Mouse (Mus musculus): ENCODE data around the gene Plcb4. TPM values are rescaled to one million over a fixed set of nuclear protein-coding genes. Genes with fewer than 3 reads are reported as not detected.

Plcb4 gene
- total and polyA plus RNA-seq, 2 experiments from 2014 or later: 31.4 to 66.6 TPM

- ATAC-seq (ENCODE audit: low FRiP score) (no peak), DNase-seq (ENCODE audit: low spot score) (no peak)
- H3K4me1 ChIP-seq (ENCODE audit: insufficient read depth, low read length): no peaks in the 10 kb centered on the region
- H3K9me3 ChIP-seq (ENCODE audit: low read length): no peaks in the 10 kb centered on the region
- no peak for TF ChIP-seq CTCF (IDR thresholded peaks at IDR 0.05)
- no peak overlapping the region for H3K4me2 ChIP-seq (ENCODE audit: low read depth, low read length, poor library complexity, severe bottlenecking)
- no peak overlapping the region for H3K27ac ChIP-seq (ENCODE audit: low read depth, low read length)
- no peaks in the 10 kb centered on the region for H3K27me3 ChIP-seq (ENCODE audit: insufficient read depth, low read length)
- H3K4me3 ChIP-seq (ENCODE audit: low read depth, low read length): no peak overlapping the region
- whole genome bisulfite sequencing: 87% methylated on average over 3 of the region's 3 CpGs
- H3K9ac ChIP-seq (replicated peaks; ENCODE audit: low read length, poor library complexity, severe bottlenecking): no peak overlapping the region
- no peaks in the 10 kb centered on the region for H3K36me3 ChIP-seq (ENCODE audit: insufficient read depth, low read length)
Measured at GRCm38 (mm10) chr2:135836426-135836825, 177.6 kb downstream of the Plcb4 start.

- Histone ChIP-seq H3K36me3 (ENCODE audit: insufficient read depth, low read length) (no peaks in the 10 kb centered on the region), H3K4me2 (ENCODE audit: low read depth, low read length, poor library complexity, severe bottlenecking) (no peak overlapping the region), H3K9me3 (ENCODE audit: low read length) (no peaks in the 10 kb centered on the region), H3K9ac (replicated peaks; ENCODE audit: low read length, poor library complexity, severe bottlenecking) (no peak overlapping the region), H3K27me3 (ENCODE audit: insufficient read depth, low read length) (no peaks in the 10 kb centered on the region), H3K4me1 (ENCODE audit: insufficient read depth, low read length) (no peaks in the 10 kb centered on the region), H3K4me3 (ENCODE audit: low read depth, low read length) (no peak overlapping the region), H3K27ac (ENCODE audit: low read depth, low read length) (no peak overlapping the region)
- DNase-seq (ENCODE audit: low spot score) (no peak), ATAC-seq (ENCODE audit: low FRiP score) (no peak)
- no peak for TF ChIP-seq CTCF (IDR thresholded peaks at IDR 0.05)
- WGBS: 82% methylated on average over 1 of the region's 1 CpGs
Measured at GRCm38 (mm10) chr2:135837730-135838129, 178.9 kb downstream of the Plcb4 start.

- Histone ChIP-seq H3K4me3 (ENCODE audit: low read depth, low read length) (no peak overlapping the region), H3K9ac (replicated peaks; ENCODE audit: low read length, poor library complexity, severe bottlenecking) (no peak overlapping the region), H3K4me1 (ENCODE audit: insufficient read depth, low read length) (no peaks in the 10 kb centered on the region), H3K36me3 (ENCODE audit: insufficient read depth, low read length) (no peaks in the 10 kb centered on the region), H3K27ac (ENCODE audit: low read depth, low read length) (no peak overlapping the region), H3K4me2 (ENCODE audit: low read depth, low read length, poor library complexity, severe bottlenecking) (no peak overlapping the region), H3K27me3 (ENCODE audit: insufficient read depth, low read length) (no peaks in the 10 kb centered on the region), H3K9me3 (ENCODE audit: low read length) (no peaks in the 10 kb centered on the region)
- DNase-seq (ENCODE audit: low spot score) (no peak), ATAC-seq (ENCODE audit: low FRiP score) (no peak)
- no peak for TF ChIP-seq CTCF (IDR thresholded peaks at IDR 0.05)
Measured at GRCm38 (mm10) chr2:135838135-135838534, 179.3 kb downstream of the Plcb4 start.

GRCm38 (mm10) chr2:135838651-135839286 lies 180.0 kb downstream of the Plcb4 start:
- Histone ChIP-seq H3K4me1 (ENCODE audit: insufficient read depth, low read length) (no peaks in the 10 kb centered on the region), H3K27me3 (ENCODE audit: insufficient read depth, low read length) (no peaks in the 10 kb centered on the region), H3K9me3 (ENCODE audit: low read length) (no peaks in the 10 kb centered on the region), H3K4me2 (ENCODE audit: low read depth, low read length, poor library complexity, severe bottlenecking) (no peak overlapping the region), H3K36me3 (ENCODE audit: insufficient read depth, low read length) (no peaks in the 10 kb centered on the region), H3K9ac (replicated peaks; ENCODE audit: low read length, poor library complexity, severe bottlenecking) (no peak overlapping the region), H3K4me3 (ENCODE audit: low read depth, low read length) (no peak overlapping the region), H3K27ac (ENCODE audit: low read depth, low read length) (no peak overlapping the region)
- ATAC-seq (ENCODE audit: low FRiP score) (no peak), DNase-seq (ENCODE audit: low spot score) (no peak)
- WGBS: 87% methylated on average over 8 of the region's 8 CpGs
- TF ChIP-seq CTCF (IDR thresholded peaks at IDR 0.05): no peak

DNA sequence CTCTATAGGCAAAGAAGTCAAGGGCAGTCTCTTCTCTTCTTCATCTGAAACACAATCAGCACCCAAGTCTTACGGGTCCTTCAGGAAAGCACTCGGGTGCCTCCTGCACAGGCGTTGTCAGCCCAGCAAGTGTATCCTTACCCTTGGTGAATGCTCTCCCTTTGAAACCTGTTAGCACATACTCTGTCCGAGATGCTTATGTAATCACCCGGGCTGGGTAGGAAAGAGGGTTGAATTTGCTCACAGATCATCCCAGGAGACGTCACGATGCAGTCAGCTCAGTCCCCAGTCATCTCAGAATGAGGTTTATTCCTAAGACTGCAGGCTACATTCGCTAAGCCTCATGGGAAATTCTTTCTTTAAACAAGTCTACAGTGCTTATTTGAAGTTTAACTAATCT lies 184.9 kb downstream of the Plcb4 start:
- no peak overlapping the region for H3K4me3 ChIP-seq (ENCODE audit: low read depth, low read length)
- ATAC-seq (ENCODE audit: low FRiP score): no peak
- no peaks in the 10 kb centered on the region for H3K9me3 ChIP-seq (ENCODE audit: low read length)
- no peaks in the 10 kb centered on the region for H3K27me3 ChIP-seq (ENCODE audit: insufficient read depth, low read length)
- no peaks in the 10 kb centered on the region for H3K36me3 ChIP-seq (ENCODE audit: insufficient read depth, low read length)
- H3K4me1 ChIP-seq (ENCODE audit: insufficient read depth, low read length): no peaks in the 10 kb centered on the region
- H3K27ac ChIP-seq (ENCODE audit: low read depth, low read length): no peak overlapping the region
- no peak overlapping the region for H3K9ac ChIP-seq (replicated peaks; ENCODE audit: low read length, poor library complexity, severe bottlenecking)
- no peak overlapping the region for H3K4me2 ChIP-seq (ENCODE audit: low read depth, low read length, poor library complexity, severe bottlenecking)
- TF ChIP-seq CTCF (IDR thresholded peaks at IDR 0.05): no peak
- no peak for DNase-seq (ENCODE audit: low spot score)
- WGBS: 75% methylated on average over 8 of the region's 8 CpGs

GRCm38 (mm10) chr2:135846903-135847302 lies 188.1 kb downstream of the Plcb4 start:
- H3K4me2 ChIP-seq (ENCODE audit: low read depth, low read length, poor library complexity, severe bottlenecking): no peak overlapping the region
- no peak for DNase-seq (ENCODE audit: low spot score)
- H3K9me3 ChIP-seq (ENCODE audit: low read length): no peaks in the 10 kb centered on the region
- no peak for TF ChIP-seq CTCF (IDR thresholded peaks at IDR 0.05)
- no peaks in the 10 kb centered on the region for H3K27me3 ChIP-seq (ENCODE audit: insufficient read depth, low read length)
- 96% methylated on average over 3 of the region's 3 CpGs for WGBS
- no peaks in the 10 kb centered on the region for H3K36me3 ChIP-seq (ENCODE audit: insufficient read depth, low read length)
- H3K9ac ChIP-seq (replicated peaks; ENCODE audit: low read length, poor library complexity, severe bottlenecking): no peak overlapping the region
- H3K4me3 ChIP-seq (ENCODE audit: low read depth, low read length): no peak overlapping the region
- H3K4me1 ChIP-seq (ENCODE audit: insufficient read depth, low read length): 0 out of 2 replicates have a peak, but pooled peaks cover 2% of the 10 kb centered on the region
- no peak overlapping the region for H3K27ac ChIP-seq (ENCODE audit: low read depth, low read length)
- ATAC-seq (ENCODE audit: low FRiP score): no peak
